Mouse (Mus musculus) forebrain, embryonic 12.5 days (tissue): ENCODE data around the gene Gmpr. TPM values are rescaled to one million over a fixed set of nuclear protein-coding genes. Genes with fewer than 3 reads are reported as not detected.

Source experiments
- ATAC-seq: fragments of 200-750 bp; cut with Nextera tagmentation; 2 replicates; pipeline ENCODE4 v1.8.0; 2017; ENCODE audit warnings: moderate TSS enrichment; ENCODE audit not compliant: low FRiP score
- H3K27ac ChIP-seq: fragments of 300-500 bp; sonication (generic); 2 replicates; pipeline ENCODE4 v1.5.1; 2016; ENCODE audit warnings: mild to moderate bottlenecking
- H3K27me3 ChIP-seq: fragments of 300-500 bp; sonication (generic); 2 replicates; pipeline ENCODE4 v1.6.1; 2016; ENCODE audit warnings: mild to moderate bottlenecking
- H3K36me3 ChIP-seq: fragments of 300-500 bp; sonication (generic); replicated peaks from 2 replicates; pipeline ENCODE4 v1.6.1; 2016; ENCODE audit warnings: mild to moderate bottlenecking
- H3K4me1 ChIP-seq: fragments of 300-500 bp; sonication (generic); 2 replicates; pipeline ENCODE4 v1.6.1; 2016
- H3K4me2 ChIP-seq: fragments of 300-500 bp; sonication (generic); 2 replicates; pipeline ENCODE4 v1.6.1; 2016; ENCODE audit warnings: mild to moderate bottlenecking, moderate library complexity
- H3K4me3 ChIP-seq: fragments of 300-500 bp; sonication (generic); replicated peaks from 2 replicates; pipeline ENCODE4 v1.5.1; 2016; ENCODE audit warnings: mild to moderate bottlenecking
- H3K9ac ChIP-seq: fragments of 300-500 bp; sonication (generic); 2 replicates; pipeline ENCODE4 v1.6.1; 2016; ENCODE audit warnings: mild to moderate bottlenecking
- H3K9me3 ChIP-seq: fragments of 300-500 bp; sonication (generic); 2 replicates; pipeline ENCODE4 v1.6.1; 2016
- WGBS: fragments of 180-500 bp; shearing (Covaris S2); methylation state at CpG from one replicate; pipeline ENCODE4 v1.1.7; 2016; 5-methylcytosine and 5-hydroxymethylcytosine counted together
- polyA plus RNA-seq: library from polyadenylated mRNA; unstranded; fragments of >200 nt; fragmentation: Nextera tagmentation; extraction: Ambion mirVana; gene quantifications from 2 replicates; pipeline ENCODE4 v1.2.1, GENCODE M21; 2016

Gmpr gene
- polyA plus RNA-seq, 1 experiment from 2014 or later = 14.4 TPM

GRCm38 (mm10) chr13:45530754-45531153 is 23.5 kb downstream of the Gmpr start:
- Histone ChIP-seq H3K9me3 (no peaks in the 10 kb centered on the region), H3K27me3 (no peaks in the 10 kb centered on the region), H3K4me3 (no peak overlapping the region), H3K9ac (no peak overlapping the region), H3K27ac (no peak overlapping the region), H3K4me2 (peak overlapping the region; percentile 19; the same call in 1 of the 2 replicates), H3K4me1 (peaks cover 21% of the 10 kb centered on the region), H3K36me3 (no peaks in the 10 kb centered on the region)
- WGBS = 20% methylated on average over 6 of the region's 6 CpGs
- no peak for ATAC-seq

GRCm38 (mm10) chr13:45535731-45536453 is 28.6 kb downstream of the Gmpr start:
- no peak for ATAC-seq
- H3K27me3 ChIP-seq = 0 out of 2 replicates have a peak, but pooled peaks cover 3% of the 10 kb centered on the region
- no peaks in the 10 kb centered on the region for H3K36me3 ChIP-seq
- no peak overlapping the region for H3K27ac ChIP-seq
- no peak overlapping the region for H3K4me3 ChIP-seq
- peaks cover 13% of the 10 kb centered on the region for H3K4me1 ChIP-seq
- H3K9me3 ChIP-seq = no peaks in the 10 kb centered on the region
- H3K4me2 ChIP-seq = no peak overlapping the region
- WGBS = 92% methylated on average over 9 of the region's 9 CpGs
- no peak overlapping the region for H3K9ac ChIP-seq

GRCm38 (mm10) chr13:45537110-45537509 is 29.9 kb downstream of the Gmpr start:
- 81% methylated on average over 9 of the region's 9 CpGs for WGBS
- H3K9me3 ChIP-seq = no peaks in the 10 kb centered on the region
- H3K27me3 ChIP-seq = 0 out of 2 replicates have a peak, but pooled peaks cover 3% of the 10 kb centered on the region
- no peak overlapping the region for H3K27ac ChIP-seq
- no peak overlapping the region for H3K9ac ChIP-seq
- H3K36me3 ChIP-seq = no peaks in the 10 kb centered on the region
- H3K4me2 ChIP-seq = no peak overlapping the region
- ATAC-seq = no peak
- H3K4me3 ChIP-seq = no peak overlapping the region
- peaks cover 9% of the 10 kb centered on the region for H3K4me1 ChIP-seq

GRCm38 (mm10) chr13:45538091-45538490 is 30.8 kb downstream of the Gmpr start:
- Histone ChIP-seq H3K4me2 (no peak overlapping the region), H3K36me3 (no peaks in the 10 kb centered on the region), H3K27ac (no peak overlapping the region), H3K27me3 (0 out of 2 replicates have a peak, but pooled peaks cover 3% of the 10 kb centered on the region), H3K4me1 (peaks cover 9% of the 10 kb centered on the region), H3K9ac (no peak overlapping the region), H3K4me3 (no peak overlapping the region), H3K9me3 (no peaks in the 10 kb centered on the region)
- WGBS = 82% methylated on average over 9 of the region's 9 CpGs
- ATAC-seq = no peak

GRCm38 (mm10) chr13:45538532-45539204 is 31.4 kb downstream of the Gmpr start:
- Histone ChIP-seq H3K4me1 (peaks cover 9% of the 10 kb centered on the region), H3K4me3 (peak overlapping the region; percentile 40), H3K4me2 (peak overlapping the region; percentile 65), H3K27ac (peak overlapping the region; percentile 78), H3K36me3 (no peaks in the 10 kb centered on the region), H3K9ac (peak overlapping the region; percentile 60), H3K9me3 (no peaks in the 10 kb centered on the region), H3K27me3 (0 out of 2 replicates have a peak, but pooled peaks cover 3% of the 10 kb centered on the region)
- WGBS = 39% methylated on average over 8 of the region's 10 CpGs
- peak; percentile 94 for ATAC-seq

- H3K27ac ChIP-seq = peak overlapping the region; percentile 78
- H3K27me3 ChIP-seq = 0 out of 2 replicates have a peak, but pooled peaks cover 3% of the 10 kb centered on the region
- peak overlapping the region; percentile 40 for H3K4me3 ChIP-seq
- 4% methylated on average over 10 of the region's 10 CpGs for WGBS
- H3K9ac ChIP-seq = peak overlapping the region; percentile 60
- no peaks in the 10 kb centered on the region for H3K9me3 ChIP-seq
- no peaks in the 10 kb centered on the region for H3K36me3 ChIP-seq
- H3K4me1 ChIP-seq = peaks cover 9% of the 10 kb centered on the region
- H3K4me2 ChIP-seq = peak overlapping the region; percentile 65
- peak; percentile 93 for ATAC-seq
Observed at GRCm38 (mm10) chr13:45539205-45539568, 31.9 kb downstream of the Gmpr start.

GRCm38 (mm10) chr13:45545974-45546373 is 38.7 kb downstream of the Gmpr start:
- no peak overlapping the region for H3K4me3 ChIP-seq
- no peaks in the 10 kb centered on the region for H3K36me3 ChIP-seq
- H3K4me1 ChIP-seq = no peaks in the 10 kb centered on the region
- no peak overlapping the region for H3K4me2 ChIP-seq
- no peaks in the 10 kb centered on the region for H3K9me3 ChIP-seq
- WGBS = 90% methylated on average over 13 of the region's 13 CpGs
- H3K27ac ChIP-seq = no peak overlapping the region
- no peak for ATAC-seq
- no peaks in the 10 kb centered on the region for H3K27me3 ChIP-seq
- H3K9ac ChIP-seq = no peak overlapping the region

GRCm38 (mm10) chr13:45546946-45547345 is 39.7 kb downstream of the Gmpr start:
- H3K4me1 ChIP-seq = no peaks in the 10 kb centered on the region
- 92% methylated on average over 4 of the region's 4 CpGs for WGBS
- H3K9ac ChIP-seq = no peak overlapping the region
- H3K36me3 ChIP-seq = no peaks in the 10 kb centered on the region
- no peak overlapping the region for H3K27ac ChIP-seq
- ATAC-seq = no peak
- no peaks in the 10 kb centered on the region for H3K9me3 ChIP-seq
- no peak overlapping the region for H3K4me2 ChIP-seq
- no peaks in the 10 kb centered on the region for H3K27me3 ChIP-seq
- no peak overlapping the region for H3K4me3 ChIP-seq

- no peak overlapping the region for H3K4me2 ChIP-seq
- H3K27me3 ChIP-seq = no peaks in the 10 kb centered on the region
- peaks cover 3% of the 10 kb centered on the region for H3K4me1 ChIP-seq
- no peaks in the 10 kb centered on the region for H3K36me3 ChIP-seq
- no peaks in the 10 kb centered on the region for H3K9me3 ChIP-seq
- ATAC-seq = no peak
- H3K9ac ChIP-seq = no peak overlapping the region
- WGBS = 84% methylated on average over 5 of the region's 5 CpGs
- H3K27ac ChIP-seq = no peak overlapping the region
- H3K4me3 ChIP-seq = no peak overlapping the region
Observed at GRCm38 (mm10) chr13:45547549-45547948, 40.3 kb downstream of the Gmpr start.

- Histone ChIP-seq H3K9me3 (no peaks in the 10 kb centered on the region), H3K4me1 (peaks cover 5% of the 10 kb centered on the region), H3K27ac (no peak overlapping the region), H3K4me3 (no peak overlapping the region), H3K9ac (no peak overlapping the region), H3K4me2 (no peak overlapping the region), H3K27me3 (no peaks in the 10 kb centered on the region), H3K36me3 (no peaks in the 10 kb centered on the region)
- no peak for ATAC-seq
- 78% methylated on average over 7 of the region's 7 CpGs for WGBS
Observed at GRCm38 (mm10) chr13:45553674-45554073, 46.4 kb downstream of the Gmpr start.

- H3K9me3 ChIP-seq = no peaks in the 10 kb centered on the region
- WGBS = 65% methylated on average over 4 of the region's 4 CpGs
- no peak overlapping the region for H3K4me3 ChIP-seq
- ATAC-seq = no peak
- no peak overlapping the region for H3K27ac ChIP-seq
- peaks cover 10% of the 10 kb centered on the region for H3K4me1 ChIP-seq
- H3K36me3 ChIP-seq = no peaks in the 10 kb centered on the region
- H3K4me2 ChIP-seq = no peak overlapping the region
- H3K27me3 ChIP-seq = no peaks in the 10 kb centered on the region
- H3K9ac ChIP-seq = no peak overlapping the region
Observed at GRCm38 (mm10) chr13:45558367-45558766, 51.1 kb downstream of the Gmpr start.

- Histone ChIP-seq H3K4me2 (no peak overlapping the region), H3K27ac (no peak overlapping the region), H3K9ac (no peak overlapping the region), H3K4me3 (no peak overlapping the region), H3K9me3 (no peaks in the 10 kb centered on the region), H3K27me3 (no peaks in the 10 kb centered on the region), H3K36me3 (no peaks in the 10 kb centered on the region), H3K4me1 (peaks cover 10% of the 10 kb centered on the region)
- no peak for ATAC-seq
- 85% methylated on average over 3 of the region's 3 CpGs for WGBS
Observed at GRCm38 (mm10) chr13:45559258-45559657, 52.0 kb downstream of the Gmpr start.

- Histone ChIP-seq H3K4me3 (no peak overlapping the region), H3K9ac (no peak overlapping the region), H3K27ac (no peak overlapping the region), H3K36me3 (no peaks in the 10 kb centered on the region), H3K4me2 (no peak overlapping the region), H3K9me3 (no peaks in the 10 kb centered on the region), H3K27me3 (no peaks in the 10 kb centered on the region), H3K4me1 (peaks cover 10% of the 10 kb centered on the region)
- 77% methylated on average over 7 of the region's 7 CpGs for WGBS
- ATAC-seq = no peak
Observed at GRCm38 (mm10) chr13:45560543-45560942, 53.3 kb downstream of the Gmpr start.
